ENCODE assay signal across 12 mouse cellular contexts in genomic region chr7:101457801-101458200, GRCm38 (mm10). TPM values are rescaled to one million over a fixed set of nuclear protein-coding genes. Genes with fewer than 3 reads are reported as not detected.
A peak's percentile ranks its signal among the peaks of the same experiment; 100 is the strongest.
DNase-seq lines count a peak whose midpoint lies in the region; ATAC-seq and TF ChIP-seq lines count a peak whose summit lies in the region.
"Had no signal": no experiment of that assay in that cellular context is flagged by ENCODE, and none has a peak within 500 bp of the region (broad histone marks: within the 10 kb centered on the region; RNA-seq: fewer than 3 reads in every experiment).

No protein-coding gene starts in this region.

- H3K27ac ChIP-seq in hindbrain, embryonic 10.5 days: peak overlapping the region; percentile 42; the same call in 1 of the 2 replicates
- no peak overlapping the region for H3K27ac ChIP-seq in hindbrain, embryonic 14.5 days
- H3K27ac ChIP-seq in stomach, embryonic 15.5 days: 0 out of 2 replicates have a peak overlapping the region, but pooled peaks have one; percentile 1
- H3K27ac ChIP-seq in stomach, postnatal 0 days (replicated peaks): no peak overlapping the region
- no peak overlapping the region for H3K27ac ChIP-seq in midbrain, embryonic 14.5 days (replicated peaks; ENCODE audit: low read depth, low read length)
- H3K27ac ChIP-seq: hindbrain, embryonic 13.5 days had no signal

- H3K36me3 ChIP-seq in hindbrain, embryonic 10.5 days: no peaks in the 10 kb centered on the region
- H3K36me3 ChIP-seq in hindbrain, embryonic 14.5 days (replicated peaks; ENCODE audit: control insufficient read depth, insufficient read depth): no peaks in the 10 kb centered on the region
- no peaks in the 10 kb centered on the region for H3K36me3 ChIP-seq in stomach, embryonic 15.5 days
- no peaks in the 10 kb centered on the region for H3K36me3 ChIP-seq in stomach, postnatal 0 days (ENCODE audit: control insufficient read depth, insufficient read depth, low read length)
- H3K36me3 ChIP-seq in midbrain, embryonic 14.5 days (ENCODE audit: control insufficient read depth, insufficient read depth, low read length): no peaks in the 10 kb centered on the region
- H3K36me3 ChIP-seq: hindbrain, embryonic 13.5 days had no signal

- H3K4me3 ChIP-seq in hindbrain, embryonic 10.5 days: no peak overlapping the region
- no peak overlapping the region for H3K4me3 ChIP-seq in hindbrain, embryonic 14.5 days (replicated peaks; ENCODE audit: low read length)
- no peak overlapping the region for H3K4me3 ChIP-seq in stomach, embryonic 15.5 days (replicated peaks)
- no peak overlapping the region for H3K4me3 ChIP-seq in stomach, postnatal 0 days (ENCODE audit: low read depth, low read length)
- H3K4me3 ChIP-seq in midbrain, embryonic 14.5 days (replicated peaks; ENCODE audit: low read depth, low read length): no peak overlapping the region
- H3K4me3 ChIP-seq: hindbrain, embryonic 13.5 days had no signal

- no peak overlapping the region for H3K9ac ChIP-seq in hindbrain, embryonic 14.5 days
- H3K9ac ChIP-seq in stomach, embryonic 15.5 days: no peak overlapping the region
- no peak overlapping the region for H3K9ac ChIP-seq in stomach, postnatal 0 days (ENCODE audit: low read length)
- H3K9ac ChIP-seq in midbrain, embryonic 14.5 days (replicated peaks; ENCODE audit: low read length): no peak overlapping the region
- H3K9ac ChIP-seq: hindbrain, embryonic 13.5 days had no signal

- no peak for TF ChIP-seq CTCF in stomach, postnatal 0 days (IDR thresholded peaks at IDR 0.05; ENCODE audit: low read depth)

- ATAC-seq in hindbrain, embryonic 14.5 days (ENCODE audit: low FRiP score): no peak
- no peak for ATAC-seq in stomach, embryonic 15.5 days (ENCODE audit: insufficient read depth, low FRiP score, low read depth)
- ATAC-seq in stomach, postnatal 0 days (ENCODE audit: low FRiP score, low TSS enrichment): no peak
- no peak for ATAC-seq in erythroid progenitor cell, adult 5-6 weeks (replicated peaks; ENCODE audit: low FRiP score, poor library complexity, severe bottlenecking)
- no peak for ATAC-seq in midbrain, embryonic 14.5 days (ENCODE audit: low FRiP score, low TSS enrichment)

- 73% methylated on average over 8 of the region's 8 CpGs for WGBS in hindbrain, embryonic 10.5 days
- WGBS in hindbrain, embryonic 14.5 days: 68% methylated on average over 8 of the region's 8 CpGs
- 47% methylated on average over 8 of the region's 8 CpGs for WGBS in stomach, embryonic 15.5 days
- WGBS in stomach, postnatal 0 days: 46% methylated on average over 8 of the region's 8 CpGs
- WGBS in midbrain, embryonic 14.5 days: 73% methylated on average over 8 of the region's 8 CpGs

- H3K9me3 ChIP-seq in hindbrain, embryonic 10.5 days: no peaks in the 10 kb centered on the region
- H3K9me3 ChIP-seq in hindbrain, embryonic 14.5 days (ENCODE audit: control insufficient read depth, low read length): no peaks in the 10 kb centered on the region
- no peaks in the 10 kb centered on the region for H3K9me3 ChIP-seq in stomach, embryonic 15.5 days
- H3K9me3 ChIP-seq in stomach, postnatal 0 days (ENCODE audit: control insufficient read depth, low read length): no peaks in the 10 kb centered on the region
- H3K9me3 ChIP-seq in midbrain, embryonic 14.5 days (ENCODE audit: control insufficient read depth, low read length): no peaks in the 10 kb centered on the region
- H3K9me3 ChIP-seq: hindbrain, embryonic 13.5 days had no signal

- peaks cover 79% of the 10 kb centered on the region for H3K4me1 ChIP-seq in hindbrain, embryonic 10.5 days (replicated peaks)
- H3K4me1 ChIP-seq in hindbrain, embryonic 14.5 days (replicated peaks; ENCODE audit: control insufficient read depth, insufficient read depth, low read length): peaks cover 12% of the 10 kb centered on the region
- peaks cover 12% of the 10 kb centered on the region; the same call in 1 of the 2 replicates for H3K4me1 ChIP-seq in stomach, embryonic 15.5 days
- H3K4me1 ChIP-seq in stomach, postnatal 0 days (replicated peaks; ENCODE audit: control insufficient read depth, insufficient read depth): no peaks in the 10 kb centered on the region
- H3K4me1 ChIP-seq in midbrain, embryonic 14.5 days (ENCODE audit: control insufficient read depth, insufficient read depth, low read length): peaks cover 15% of the 10 kb centered on the region; the same call in 1 of the 2 replicates

- TF ChIP-seq EP300 in stomach, postnatal 0 days (optimal IDR thresholded peaks at IDR 0.05): no peak

- no peak overlapping the region for H3K4me2 ChIP-seq in hindbrain, embryonic 14.5 days (replicated peaks)
- H3K4me2 ChIP-seq in stomach, embryonic 15.5 days: no peak overlapping the region
- H3K4me2 ChIP-seq in stomach, postnatal 0 days (replicated peaks; ENCODE audit: low read depth): no peak overlapping the region
- no peak overlapping the region for H3K4me2 ChIP-seq in midbrain, embryonic 14.5 days (ENCODE audit: low read length)
- H3K4me2 ChIP-seq: hindbrain, embryonic 13.5 days had no signal

- no peak for DNase-seq in hindbrain, embryonic 10.5 days (ENCODE audit: low spot score)
- no peak for DNase-seq in hindbrain, embryonic 14.5 days (ENCODE audit: low spot score)
- DNase-seq in stomach, postnatal 0 days (ENCODE audit: low spot score): no peak
- DNase-seq in kidney, postnatal 10 days: peak; percentile 63
- DNase-seq in midbrain, embryonic 14.5 days: no peak
- DNase-seq: cerebellum, adult 11-12 months; lung, adult 18-20 months had no signal

- peaks cover 47% of the 10 kb centered on the region for H3K27me3 ChIP-seq in hindbrain, embryonic 10.5 days (ENCODE audit: insufficient read depth, poor library complexity, severe bottlenecking)
- H3K27me3 ChIP-seq in hindbrain, embryonic 14.5 days (ENCODE audit: control insufficient read depth, insufficient read depth, low read length): peaks cover 4% of the 10 kb centered on the region; the same call in 1 of the 2 replicates
- peaks cover 3% of the 10 kb centered on the region; the same call in 1 of the 2 replicates for H3K27me3 ChIP-seq in stomach, embryonic 15.5 days (replicated peaks)
- no peaks in the 10 kb centered on the region for H3K27me3 ChIP-seq in stomach, postnatal 0 days (ENCODE audit: control insufficient read depth, insufficient read depth, low read length)
- no peaks in the 10 kb centered on the region for H3K27me3 ChIP-seq in midbrain, embryonic 14.5 days (ENCODE audit: control insufficient read depth, insufficient read depth, low read length)

RNA-seq across cellular contexts. Expression of gene Pde2a, which starts 36.3 kb away (rescaled TPM):
- polyA plus RNA-seq in hindbrain, embryonic 10.5 days (2016; fragmentation: Nextera tagmentation; extraction: Ambion mirVana): 18.3 and 30.3 TPM in 2 replicates
- 25.9 and 26.6 TPM in 2 replicates for polyA plus RNA-seq in hindbrain, embryonic 14.5 days (2014; fragmentation: Nextera tagmentation; extraction: Ambion mirVana)
- 9.1 and 15.9 TPM in 2 replicates for polyA plus RNA-seq in stomach, embryonic 15.5 days (2015; fragmentation: Nextera tagmentation; extraction: Ambion mirVana)
- polyA plus RNA-seq in stomach, postnatal 0 days (2015; fragmentation: Nextera tagmentation; extraction: Ambion mirVana): 9.2 and 9.5 TPM in 2 replicates
- 15.9 and 17.2 TPM in 2 replicates for total RNA-seq in erythroid progenitor cell, adult 5-6 weeks (2015; ENCODE audit: low replicate concordance)
- total RNA-seq in erythroid progenitor cell, adult 5-6 weeks (2017; ENCODE audit: low replicate concordance): 1.7 and 11.8 TPM in 2 replicates
- 23.0 and 25.7 TPM in 2 replicates for polyA plus RNA-seq in midbrain, embryonic 14.5 days (2014; fragmentation: Nextera tagmentation; extraction: Ambion mirVana)

RNA-seq across cellular contexts. Expression of gene Gm45837, which starts 47.1 kb away (rescaled TPM):
- polyA plus RNA-seq in hindbrain, embryonic 10.5 days (2016; fragmentation: Nextera tagmentation; extraction: Ambion mirVana): 0.82 and 1.3 TPM in 2 replicates
- polyA plus RNA-seq in hindbrain, embryonic 14.5 days (2014; fragmentation: Nextera tagmentation; extraction: Ambion mirVana): 1.3 TPM in 1 of 2 replicates, not detected in the other
- 3.6 and 8.0 TPM in 2 replicates for polyA plus RNA-seq in stomach, embryonic 15.5 days (2015; fragmentation: Nextera tagmentation; extraction: Ambion mirVana)
- polyA plus RNA-seq in stomach, postnatal 0 days (2015; fragmentation: Nextera tagmentation; extraction: Ambion mirVana): 0.24 TPM in 1 of 2 replicates, not detected in the other
- total RNA-seq in erythroid progenitor cell, adult 5-6 weeks (2015; ENCODE audit: low replicate concordance): not detected in 2 replicates
- 4.2 TPM in 1 of 2 replicates, not detected in the other for total RNA-seq in erythroid progenitor cell, adult 5-6 weeks (2017; ENCODE audit: low replicate concordance)
- not detected in 2 replicates for polyA plus RNA-seq in midbrain, embryonic 14.5 days (2014; fragmentation: Nextera tagmentation; extraction: Ambion mirVana)
- total RNA-seq: gastrocnemius, adult 18-20 months had no signal
- polyA plus RNA-seq: embryonic facial prominence, embryonic 14.5 days; hindbrain, embryonic 13.5 days had no signal

Comparison
In these comparisons a context has a peak if more than half of its experiments do, and no peak if none do; other contexts are left out.
1. H3K27ac ChIP-seq: peak in hindbrain, embryonic 10.5 days (single experiment) and stomach, embryonic 15.5 days (single experiment); none in hindbrain, embryonic 14.5 days (single experiment), stomach, postnatal 0 days (single experiment) and midbrain, embryonic 14.5 days (single experiment).